ENCODE assay signal across 7 mouse cellular contexts in genomic region chr4:66768762-66769161, GRCm38 (mm10). TPM values are rescaled to one million over a fixed set of nuclear protein-coding genes. Genes with fewer than 3 reads are reported as not detected.
DNase-seq lines count a peak whose midpoint lies in the region.

No protein-coding gene starts in this region.

- intact Hi-C loops in heart, postnatal 10 days (cut with DNase I), result loop anchor here (2.0 to 5.0 kb wide), 2 partner anchors 154 to 709 kb away; no protein-coding TSS in a partner anchor

- peak; percentile 41 for DNase-seq in ES-CJ7 (ENCODE audit: low read depth, low spot score)
- peak; percentile 26 to 48 for DNase-seq in adrenal gland, adult 18-20 months (ENCODE audit: low spot score in 2 of 2)
- peak; percentile 58 for DNase-seq in embryo, embryonic 10.5 days (ENCODE audit: low spot score)
- peak; percentile 57 to 66 for DNase-seq in heart, postnatal 10 days
- DNase-seq in layer of hippocampus, postnatal 14 days (ENCODE audit: low spot score in 2 of 2), result peak; percentile 59 to 82
- DNase-seq in mesoderm, embryonic 11.5 days (ENCODE audit: low read depth, low spot score), result peak; percentile 51
- peak; percentile 66 for DNase-seq in right cerebral cortex, postnatal 4 days

RNA-seq across cellular contexts. Expression of gene Tlr4, which starts 58.6 kb away (rescaled TPM):
- 1 to 10 TPM; 7.2 to 9.5 TPM for total RNA-seq in adrenal gland, adult 18-20 months (2021)
- total RNA-seq in heart, postnatal 10 days (2021), result 10 to 100 TPM; 18.6 to 21.5 TPM
- total RNA-seq in layer of hippocampus, postnatal 14 days (2021), result 1 to 10 TPM; 2.3 to 3.8 TPM

Comparison
In these comparisons a context has a peak if more than half of its experiments do, and no peak if none do; other contexts are left out.
1. Peak in every context shown above with its lines: DNase-seq.